Mouse (Mus musculus): Measurements from ENCODE around the gene Gm20509.
"Not testable (repeated sequence)": the region's sequence is repeated elsewhere in the genome, so short reads cannot be mapped to it uniquely, and the experiment has no call there.

Gene Gm20509

DNA sequence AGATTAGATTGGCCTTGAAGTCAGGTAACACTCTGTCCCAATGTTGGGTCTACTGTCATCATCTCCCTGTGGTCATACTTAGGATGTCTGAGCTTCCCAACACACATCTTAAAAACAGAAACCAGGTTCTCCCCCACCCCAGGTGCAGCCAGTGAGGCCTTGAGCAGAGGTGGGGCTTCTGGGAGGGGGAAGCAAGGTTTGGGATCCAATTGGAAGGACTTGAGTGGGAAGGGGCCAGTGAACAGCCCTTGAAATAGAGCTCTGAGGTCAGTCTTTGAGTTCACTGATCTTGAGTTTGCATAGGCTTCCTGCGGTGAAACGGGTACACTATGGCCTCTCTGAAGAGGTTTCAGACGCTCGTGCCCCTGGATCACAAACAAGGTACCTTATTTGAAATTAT, at the start of gene Gm20509:
TSS of gene Gm20509 (plus strand) at position 290 of the 400 bp plus-strand sequence.
- DNase-seq, result no peak

DNA sequence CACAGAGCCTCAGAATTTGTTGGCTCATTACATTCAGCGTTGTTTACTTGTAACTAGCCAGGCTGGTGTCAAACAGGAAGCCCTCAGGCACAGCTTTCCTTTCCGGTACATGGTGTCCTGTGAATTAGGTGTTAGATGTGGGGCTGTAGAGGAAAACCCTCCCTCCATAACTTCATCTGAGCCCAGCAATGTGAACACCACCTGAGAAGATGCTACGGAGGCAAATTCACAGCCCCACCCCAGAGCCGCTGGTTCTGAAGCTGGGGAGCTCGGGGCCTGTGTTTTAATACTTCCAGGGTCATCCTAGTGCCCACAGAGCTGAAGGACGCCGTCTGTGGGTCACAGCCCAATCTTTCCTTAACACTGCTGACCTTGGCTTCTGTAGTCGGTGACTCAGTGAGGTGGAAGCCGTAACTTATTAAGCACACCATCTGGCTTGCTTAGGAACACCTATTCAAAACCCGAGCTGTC, 46.8 kb upstream of the Gm20509 start:
- DNase-seq, result no peak

DNA sequence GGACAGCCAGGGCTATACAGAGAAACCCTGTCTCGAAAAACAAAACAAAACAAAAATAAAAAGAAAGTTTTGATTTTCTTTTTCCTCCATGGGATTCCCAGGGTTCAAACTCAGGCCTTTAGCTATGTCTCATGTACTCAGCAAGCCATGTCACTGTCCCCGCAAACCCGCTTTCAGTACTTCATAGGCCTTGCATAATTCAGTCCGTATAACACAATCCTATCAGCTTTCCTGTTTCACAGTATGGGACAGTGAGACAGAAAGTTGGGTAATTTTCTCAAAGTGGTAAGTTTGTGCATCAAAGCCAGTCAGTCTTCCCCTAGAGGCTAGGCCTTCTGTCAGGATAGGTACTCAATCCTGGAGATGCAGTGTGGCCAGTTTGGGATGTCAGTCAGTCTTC, 43.0 kb upstream of the Gm20509 start:
- no peak for DNase-seq

DNA sequence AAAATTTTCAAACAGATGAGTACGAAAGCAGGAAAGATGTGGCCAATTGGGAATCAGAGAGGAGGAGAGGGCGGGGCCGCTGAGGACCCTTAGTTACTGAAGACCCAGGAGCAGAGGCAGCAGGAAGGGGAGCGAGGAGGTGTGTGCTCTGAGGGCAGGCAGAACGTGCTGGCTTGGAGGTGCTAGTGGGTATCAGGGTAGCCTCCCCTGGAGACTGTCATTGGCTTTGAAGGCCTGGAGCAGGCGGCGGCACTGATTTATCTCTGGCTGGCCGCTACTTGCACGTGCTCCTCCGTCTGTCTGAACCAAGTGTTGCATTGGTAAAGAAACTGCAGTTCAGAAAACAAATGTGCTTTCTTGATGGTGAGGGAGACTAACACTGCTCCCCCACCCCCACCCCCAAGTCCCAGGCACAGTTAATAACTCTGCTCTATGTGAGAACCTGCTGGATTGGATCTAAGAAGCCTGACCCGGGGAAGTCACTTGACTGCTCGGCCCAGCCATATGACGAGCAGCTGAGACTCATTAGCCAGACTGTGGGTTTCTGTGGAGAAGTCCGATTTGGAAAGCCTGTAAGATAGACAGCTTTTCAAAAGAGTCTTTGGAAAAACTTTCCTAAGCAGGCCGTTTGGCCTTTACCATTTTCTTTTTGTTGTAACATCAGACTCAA, 38.5 kb upstream of the Gm20509 start:
- no peak for DNase-seq

DNA sequence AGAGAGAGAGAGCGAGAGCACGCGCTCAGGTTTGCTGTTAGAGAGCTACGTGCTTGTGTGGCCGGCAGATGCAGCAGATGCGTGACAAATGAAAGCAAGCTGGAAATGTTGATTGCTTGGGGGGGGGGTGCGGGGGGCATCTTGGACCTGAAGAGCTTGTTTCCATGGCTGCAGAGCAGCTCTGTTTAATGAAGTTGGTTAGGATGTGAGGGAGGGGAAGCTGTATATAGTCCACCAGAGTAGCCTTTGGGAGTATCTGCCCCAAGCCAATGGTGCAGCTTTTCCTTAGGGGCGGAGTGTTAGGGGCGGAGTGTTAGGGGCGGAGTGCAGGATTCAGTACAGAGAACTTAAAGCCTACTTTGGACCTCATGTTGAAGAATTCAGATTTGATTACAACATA, 35.2 kb upstream of the Gm20509 start:
- no peak for DNase-seq

DNA sequence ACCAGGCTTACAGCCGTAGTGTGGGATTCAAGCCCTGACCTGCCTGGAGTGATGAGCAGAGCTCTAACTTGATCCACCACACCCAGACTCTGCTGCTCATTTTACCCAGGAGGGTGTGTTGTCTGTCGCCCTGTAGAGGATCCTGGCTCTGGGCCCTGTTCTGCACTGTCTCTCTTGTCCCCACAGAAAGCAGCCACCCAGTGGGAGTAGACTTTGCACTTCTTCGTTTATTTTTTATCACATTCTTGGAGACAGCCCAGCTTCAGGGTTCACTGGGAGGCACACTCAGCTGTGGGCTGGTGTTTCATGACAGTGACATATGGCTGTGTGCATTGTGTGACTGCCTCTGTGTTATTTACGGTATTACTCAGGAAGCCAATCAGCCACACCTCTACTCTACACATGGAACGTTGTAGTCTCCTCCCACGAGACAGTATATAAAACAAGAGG, 34.0 kb upstream of the Gm20509 start:
- no peak for DNase-seq

GRCm38 (mm10) chr9:73068688-73069087, 33.6 kb upstream of the Gm20509 start:
- DNase-seq, result no peak

DNA sequence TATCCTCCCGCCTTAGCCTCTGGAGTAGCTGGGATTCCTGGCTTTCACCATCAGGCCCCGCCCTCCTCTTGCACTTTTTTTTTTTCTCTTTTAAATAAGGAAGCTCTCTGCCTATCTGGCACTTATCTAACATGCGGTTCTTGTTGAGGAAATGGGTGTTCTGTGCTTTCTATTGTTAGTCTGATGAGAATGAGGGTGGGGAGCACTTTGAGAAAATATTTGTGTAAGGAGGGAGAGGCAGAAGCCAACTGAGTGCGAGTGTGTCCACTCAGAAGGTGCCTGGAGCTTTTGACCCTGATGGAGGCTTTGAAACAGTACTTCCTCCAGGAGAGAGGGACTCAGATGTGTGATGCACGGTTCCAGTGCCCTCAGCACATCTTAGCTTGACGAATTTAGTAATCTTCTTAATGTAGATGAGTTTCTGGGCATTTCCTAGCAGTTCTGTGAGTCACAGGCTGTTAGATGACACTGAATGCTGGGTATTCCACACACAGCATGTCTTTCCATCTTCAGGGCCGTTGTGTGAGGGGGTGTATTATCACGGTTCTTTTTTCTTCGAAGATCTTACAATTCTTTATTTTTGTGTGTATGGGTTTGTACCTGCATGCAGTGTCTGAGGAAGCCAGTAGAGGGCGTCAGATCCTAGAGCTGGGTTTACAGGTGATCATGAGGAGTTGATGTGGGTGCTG, 31.2 kb upstream of the Gm20509 start:
- DNase-seq, result no peak

DNA sequence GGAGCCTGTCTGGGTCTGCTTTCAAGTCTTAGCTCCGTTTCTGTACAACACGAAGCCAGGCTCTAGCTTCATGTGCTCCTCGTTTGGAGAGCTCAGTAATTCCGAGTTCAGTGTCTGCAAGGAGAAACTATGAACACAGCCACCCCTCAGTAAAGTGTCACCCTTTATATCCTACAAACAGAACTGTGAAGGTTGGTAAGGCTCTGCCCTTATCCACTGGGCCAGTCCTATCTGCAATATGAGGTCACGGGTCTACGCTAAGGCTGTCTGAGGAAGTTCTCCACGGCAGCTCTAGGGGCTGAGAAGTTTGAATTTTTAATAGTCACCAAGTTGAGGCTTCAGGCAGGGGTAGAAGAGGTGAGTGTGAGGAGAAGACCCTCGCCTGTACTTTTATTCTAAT, 29.8 kb upstream of the Gm20509 start:
- DNase-seq, result no peak

- no peak for DNase-seq
These were observed 29.1 kb upstream of the Gm20509 start for GRCm38 (mm10) chr9:73073169-73073568.

DNA sequence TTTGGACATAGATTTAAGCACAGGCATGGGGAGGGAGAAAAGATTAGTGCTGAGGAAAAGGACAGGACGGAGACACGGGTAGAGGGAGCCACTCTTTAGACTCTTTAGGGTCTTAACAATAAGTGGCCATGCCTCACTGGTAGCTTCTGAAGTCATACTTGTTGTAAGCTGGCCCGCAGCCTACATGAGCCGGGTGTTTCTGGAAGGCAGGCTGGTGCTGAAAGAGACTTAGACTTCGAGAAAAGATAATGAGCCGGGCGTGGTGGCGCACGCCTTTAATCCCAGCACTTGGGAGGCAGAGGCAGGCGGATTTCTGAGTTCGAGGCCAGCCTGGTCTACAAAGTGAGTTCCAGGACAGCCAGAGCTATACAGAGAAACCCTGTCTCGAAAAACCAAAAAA, 22.9 kb upstream of the Gm20509 start:
- not testable (repeated sequence) for DNase-seq

- no peak for DNase-seq
These were observed 22.4 kb upstream of the Gm20509 start for GRCm38 (mm10) chr9:73079801-73080325.

DNA sequence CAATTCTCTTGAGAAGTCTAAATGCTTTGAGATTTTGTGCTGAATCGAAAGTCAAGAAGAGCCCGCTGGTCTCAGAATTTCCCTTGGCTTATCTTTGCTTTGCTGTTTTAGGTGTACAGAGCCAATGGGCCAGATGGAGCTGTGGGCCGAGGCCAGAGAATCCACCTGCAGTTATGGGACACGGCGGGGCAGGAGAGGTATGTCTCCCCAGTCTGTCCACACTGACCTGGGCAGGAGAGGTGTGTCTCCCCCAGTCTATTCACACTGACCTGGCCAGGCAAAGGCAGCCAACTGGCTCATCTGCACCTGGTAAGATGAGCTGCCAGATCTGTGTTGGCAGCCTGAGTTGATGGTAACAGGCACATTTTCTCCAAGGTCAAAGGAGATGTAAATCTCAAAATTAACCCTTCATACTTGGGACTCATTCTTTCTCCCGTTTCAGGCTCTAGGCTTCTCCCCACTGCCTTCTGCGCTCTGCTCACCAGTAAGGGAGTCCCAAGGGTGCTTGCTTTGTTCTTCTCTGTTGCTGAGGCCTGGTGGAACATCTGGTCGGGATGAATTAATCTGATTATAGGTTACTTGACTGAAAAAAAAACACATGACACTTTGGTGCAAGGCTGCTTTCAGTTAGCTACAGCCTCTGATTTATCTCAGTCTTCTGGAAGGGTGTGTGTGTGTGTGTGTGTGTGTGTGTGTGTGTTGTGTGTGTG, 19.8 kb upstream of the Gm20509 start:
- no peak for DNase-seq

DNA sequence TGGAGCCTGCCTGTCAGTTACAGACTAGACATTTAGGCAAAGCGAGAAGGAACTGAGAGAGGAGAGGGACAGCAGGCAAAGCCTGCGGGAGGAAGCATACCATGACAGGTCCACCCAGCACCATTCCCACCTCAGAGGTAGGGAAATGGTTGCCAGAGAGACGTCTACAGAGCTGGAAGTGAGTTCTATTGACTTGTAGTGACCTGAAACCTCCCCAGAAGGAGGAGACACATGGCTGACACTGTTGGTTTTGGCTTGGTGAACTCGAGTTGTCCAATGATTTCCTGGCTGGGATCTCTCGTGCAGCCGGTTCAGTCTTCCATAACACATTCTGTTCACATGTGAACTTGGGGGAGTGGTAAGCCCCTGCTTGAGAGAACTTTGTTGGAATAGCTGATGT, 18.3 kb upstream of the Gm20509 start:
- no peak for DNase-seq

DNA sequence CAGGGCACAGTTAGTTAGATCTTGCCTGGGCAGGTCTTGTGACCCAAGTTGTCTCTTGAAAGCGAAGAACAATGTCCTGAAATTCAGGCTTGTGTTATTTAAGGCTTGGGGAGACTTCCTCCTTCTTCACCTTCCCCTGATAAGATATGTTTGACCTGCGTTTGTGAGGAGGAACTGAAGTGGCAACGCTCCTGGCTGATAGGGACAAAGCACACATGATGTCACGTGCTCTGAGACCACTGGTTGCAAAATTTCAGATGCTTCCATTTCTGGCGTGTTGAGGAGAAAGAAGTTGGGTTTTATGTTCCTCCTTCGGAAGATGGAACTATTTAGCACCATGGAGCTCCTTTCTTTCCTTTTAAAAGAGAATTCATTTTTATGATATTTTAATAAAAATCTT, 16.4 kb upstream of the Gm20509 start:
- no peak for DNase-seq

GRCm38 (mm10) chr9:73087121-73087520, 15.1 kb upstream of the Gm20509 start:
- no peak for DNase-seq

GRCm38 (mm10) chr9:73087581-73087980, 14.7 kb upstream of the Gm20509 start:
- DNase-seq, result no peak

GRCm38 (mm10) chr9:73089222-73089920, 12.9 kb upstream of the Gm20509 start:
- DNase-seq, result peak; percentile 14 to 18

GRCm38 (mm10) chr9:73090121-73090520, 12.1 kb upstream of the Gm20509 start:
- no peak for DNase-seq

- DNase-seq, result no peak
These were observed 10.5 kb upstream of the Gm20509 start for GRCm38 (mm10) chr9:73091747-73092146.

DNA sequence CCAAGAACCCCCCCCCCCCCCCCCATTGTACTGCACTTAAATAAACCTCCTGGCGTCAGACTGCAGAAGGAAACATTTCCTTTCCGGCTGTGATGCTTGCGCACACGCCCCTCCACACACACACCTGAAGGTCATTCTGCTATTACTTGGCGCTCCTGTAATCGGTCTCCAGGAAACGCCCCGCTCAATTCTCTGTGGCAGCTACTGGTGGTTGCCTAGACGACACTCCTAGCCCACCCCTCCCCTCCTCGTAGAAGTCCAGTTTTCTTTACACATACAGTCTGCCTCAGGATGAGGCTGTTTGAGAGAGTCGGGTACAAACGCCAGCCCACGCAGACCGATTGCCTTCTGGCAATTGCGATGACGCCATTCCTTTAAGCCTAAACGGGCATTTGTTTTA, 7.7 kb upstream of the Gm20509 start:
- DNase-seq, result no peak

- DNase-seq, result no peak
These were observed 4.4 kb upstream of the Gm20509 start for GRCm38 (mm10) chr9:73097898-73098297.

- no peak for DNase-seq
These were observed 734 bp upstream of the Gm20509 start, which contains the start of gene Khdc3 for GRCm38 (mm10) chr9:73101536-73101935. Gene Khdc3, plus strand, starts transcription at chr9:73101836.
